Mouse (Mus musculus) stomach, postnatal 0 days (tissue): ENCODE measurements around the gene Tubgcp2. TPM values are rescaled to one million over a fixed set of nuclear protein-coding genes. Genes with fewer than 3 reads are reported as not detected.

Source experiments
- ATAC-seq: fragments of 200-750 bp; cut with Nextera tagmentation; 2 replicates; pipeline ENCODE4 v1.8.0; 2017; ENCODE audit not compliant: low FRiP score, low TSS enrichment
- DNase-seq: peaks from one replicate; pipeline ENCODE4 v3.0.0-alpha.2; 2016; ENCODE audit warnings: low spot score
- H3K27ac ChIP-seq: fragments of 300-500 bp; sonication (generic); replicated peaks from 2 replicates; pipeline ENCODE4 v1.5.1; 2014; ENCODE audit warnings: mild to moderate bottlenecking, control low read depth
- H3K27me3 ChIP-seq: fragments of 300-500 bp; sonication (generic); 2 replicates; pipeline ENCODE4 v1.6.1; 2014; ENCODE audit warnings: low read length; ENCODE audit not compliant: control insufficient read depth, insufficient read depth
- H3K36me3 ChIP-seq: fragments of 300-500 bp; sonication (generic); 2 replicates; pipeline ENCODE4 v1.6.1; 2014; ENCODE audit warnings: low read length, mixed read lengths; ENCODE audit not compliant: control insufficient read depth, insufficient read depth
- H3K4me1 ChIP-seq: fragments of 300-500 bp; sonication (generic); replicated peaks from 2 replicates; pipeline ENCODE4 v1.6.1; 2014; ENCODE audit warnings: antibody characterized with exemption; ENCODE audit not compliant: control insufficient read depth, insufficient read depth
- H3K4me2 ChIP-seq: fragments of 300-500 bp; sonication (generic); replicated peaks from 2 replicates; pipeline ENCODE4 v1.6.1; 2014; ENCODE audit warnings: low read depth, mild to moderate bottlenecking, control low read depth, moderate library complexity
- H3K4me3 ChIP-seq: fragments of 300-500 bp; sonication (generic); 2 replicates; pipeline ENCODE4 v1.5.1; 2014; ENCODE audit warnings: low read depth, low read length, control low read depth
- H3K9ac ChIP-seq: fragments of 300-500 bp; sonication (generic); 2 replicates; pipeline ENCODE4 v1.6.1; 2014; ENCODE audit warnings: mild to moderate bottlenecking, low read length, control low read depth, mixed read lengths
- H3K9me3 ChIP-seq: fragments of 300-500 bp; sonication (generic); 2 replicates; pipeline ENCODE4 v1.6.1; 2016; ENCODE audit warnings: low read length; ENCODE audit not compliant: control insufficient read depth
- CTCF ChIP-seq: IDR thresholded peaks from 2 replicates; pipeline ENCODE4 v1.5.1; 2016; ENCODE audit warnings: antibody characterized with exemption, low read depth, mild to moderate bottlenecking, moderate library complexity
- EP300 ChIP-seq: optimal IDR thresholded peaks from 2 replicates; pipeline ENCODE3; 2016; ENCODE audit warnings: antibody characterized with exemption
- WGBS: fragments of 180-500 bp; shearing (Covaris S2); extraction: QIAGEN DNeasy Blood & Tissue Kit; methylation state at CpG from one replicate; pipeline ENCODE4 v1.1.7; 2014; 5-methylcytosine and 5-hydroxymethylcytosine counted together
- polyA plus RNA-seq: library from polyadenylated mRNA; unstranded; fragments of >200 nt; fragmentation: Nextera tagmentation; extraction: Ambion mirVana; gene quantifications from 2 replicates; pipeline ENCODE4 v1.2.1, GENCODE M21; 2015

The Tubgcp2 gene
- polyA plus RNA-seq, 1 experiment from 2014 or later, result 17.7 TPM

- H3K36me3 ChIP-seq, result peaks cover 8% of the 10 kb centered on the region; the same call in 1 of the 2 replicates
- no peaks in the 10 kb centered on the region for H3K9me3 ChIP-seq
- no peak for ATAC-seq
- H3K27me3 ChIP-seq, result no peaks in the 10 kb centered on the region
- WGBS, result 94% methylated on average over 9 of the region's 9 CpGs
- H3K4me1 ChIP-seq, result no peaks in the 10 kb centered on the region
- no peak for TF ChIP-seq CTCF
- no peak overlapping the region for H3K9ac ChIP-seq
- no peak for DNase-seq
- H3K4me3 ChIP-seq, result no peak overlapping the region
- no peak overlapping the region for H3K27ac ChIP-seq
- no peak overlapping the region for H3K4me2 ChIP-seq
Observed at GRCm38 (mm10) chr7:140007781-140008180, 28.7 kb downstream of the Tubgcp2 start.

- no peak overlapping the region for H3K9ac ChIP-seq
- DNase-seq (no peak), ATAC-seq (no peak)
- H3K4me2 ChIP-seq, result no peak overlapping the region
- H3K4me1 ChIP-seq, result no peaks in the 10 kb centered on the region
- peaks cover 8% of the 10 kb centered on the region; the same call in 1 of the 2 replicates for H3K36me3 ChIP-seq
- TF ChIP-seq CTCF, result no peak
- TF ChIP-seq EP300, result no peak
- no peak overlapping the region for H3K27ac ChIP-seq
- H3K9me3 ChIP-seq, result no peaks in the 10 kb centered on the region
- H3K27me3 ChIP-seq, result no peaks in the 10 kb centered on the region
- H3K4me3 ChIP-seq, result no peak overlapping the region
- 90% methylated on average over 9 of the region's 9 CpGs for WGBS
Observed at GRCm38 (mm10) chr7:140006861-140007611, 29.4 kb downstream of the Tubgcp2 start.

- H3K4me1 ChIP-seq, result no peaks in the 10 kb centered on the region
- TF ChIP-seq EP300 (no peak), CTCF (no peak)
- H3K4me2 ChIP-seq, result no peak overlapping the region
- H3K4me3 ChIP-seq, result no peak overlapping the region
- H3K9me3 ChIP-seq, result no peaks in the 10 kb centered on the region
- no peak overlapping the region for H3K9ac ChIP-seq
- ATAC-seq (no peak), DNase-seq (no peak)
- peaks cover 21% of the 10 kb centered on the region for H3K36me3 ChIP-seq
- no peaks in the 10 kb centered on the region for H3K27me3 ChIP-seq
- no peak overlapping the region for H3K27ac ChIP-seq
- WGBS, result 87% methylated on average over 8 of the region's 8 CpGs
Observed at GRCm38 (mm10) chr7:140004666-140005065, 31.8 kb downstream of the Tubgcp2 start.

GRCm38 (mm10) chr7:140001086-140001740 is 35.3 kb downstream of the Tubgcp2 start:
- H3K27me3 ChIP-seq, result no peaks in the 10 kb centered on the region
- peaks cover 40% of the 10 kb centered on the region for H3K36me3 ChIP-seq
- no peaks in the 10 kb centered on the region for H3K4me1 ChIP-seq
- no peak for TF ChIP-seq CTCF
- TF ChIP-seq EP300, result no peak
- H3K4me3 ChIP-seq, result no peak overlapping the region
- no peak for DNase-seq
- H3K4me2 ChIP-seq, result no peak overlapping the region
- ATAC-seq, result peak; percentile 29; the same call in 1 of the 2 replicates
- no peaks in the 10 kb centered on the region for H3K9me3 ChIP-seq
- H3K9ac ChIP-seq, result no peak overlapping the region
- no peak overlapping the region for H3K27ac ChIP-seq
- 75% methylated on average over 12 of the region's 12 CpGs for WGBS

- no peak overlapping the region for H3K27ac ChIP-seq
- H3K4me3 ChIP-seq, result no peak overlapping the region
- no peak overlapping the region for H3K4me2 ChIP-seq
- H3K36me3 ChIP-seq, result peaks cover 37% of the 10 kb centered on the region
- ATAC-seq (no peak), DNase-seq (no peak)
- no peaks in the 10 kb centered on the region for H3K9me3 ChIP-seq
- no peak overlapping the region for H3K9ac ChIP-seq
- H3K4me1 ChIP-seq, result no peaks in the 10 kb centered on the region
- no peaks in the 10 kb centered on the region for H3K27me3 ChIP-seq
- TF ChIP-seq CTCF, result no peak
- no peak for TF ChIP-seq EP300
- 91% methylated on average over 13 of the region's 13 CpGs for WGBS
Observed at GRCm38 (mm10) chr7:139998691-139999350, 37.6 kb downstream of the Tubgcp2 start.

GRCm38 (mm10) chr7:139994676-139995075 is 41.8 kb downstream of the Tubgcp2 start:
- Histone ChIP-seq H3K9ac (no peak overlapping the region), H3K36me3 (peaks cover 23% of the 10 kb centered on the region), H3K9me3 (no peaks in the 10 kb centered on the region), H3K4me2 (no peak overlapping the region), H3K27me3 (no peaks in the 10 kb centered on the region), H3K4me3 (no peak overlapping the region), H3K27ac (no peak overlapping the region), H3K4me1 (no peaks in the 10 kb centered on the region)
- ATAC-seq (no peak), DNase-seq (peak; percentile 65)
- TF ChIP-seq EP300, result no peak
- peak; percentile 86 for TF ChIP-seq CTCF
- WGBS, result 28% methylated on average over 3 of the region's 3 CpGs
